Mouse (Mus musculus) megakaryocyte-erythroid progenitor cell, adult 5-6 weeks (primary cell): Measurements from ENCODE around the gene Vmn2r66. TPM values are rescaled to one million over a fixed set of nuclear protein-coding genes. Genes with fewer than 3 reads are reported as not detected.

ENCODE experiments used
- ATAC-seq: replicated peaks from 2 replicates; pipeline ENCODE4 v1.8.0; 2016; ENCODE audit warnings: mild to moderate bottlenecking, inconsistent platforms; ENCODE audit not compliant: severe bottlenecking, poor library complexity, low FRiP score, low TSS enrichment
- total RNA-seq, 2 experiments: library from RNA; stranded (forward) in 1 of 2; stranded (reverse) in 1 of 2; fragments of 200-1000, 215-1000 nt in 1 of 2; fragments of >200 nt in 1 of 2; fragmentation: Nextera tagmentation in 1 of 2; gene quantifications; 2 replicates each; pipeline ENCODE4 v1.2.3; 2014 to 2017

The Vmn2r66 gene
- total RNA-seq (2014; fragmentation: Nextera tagmentation) (not detected in 2 replicates), total RNA-seq (2017) (not detected in 2 replicates)

DNA sequence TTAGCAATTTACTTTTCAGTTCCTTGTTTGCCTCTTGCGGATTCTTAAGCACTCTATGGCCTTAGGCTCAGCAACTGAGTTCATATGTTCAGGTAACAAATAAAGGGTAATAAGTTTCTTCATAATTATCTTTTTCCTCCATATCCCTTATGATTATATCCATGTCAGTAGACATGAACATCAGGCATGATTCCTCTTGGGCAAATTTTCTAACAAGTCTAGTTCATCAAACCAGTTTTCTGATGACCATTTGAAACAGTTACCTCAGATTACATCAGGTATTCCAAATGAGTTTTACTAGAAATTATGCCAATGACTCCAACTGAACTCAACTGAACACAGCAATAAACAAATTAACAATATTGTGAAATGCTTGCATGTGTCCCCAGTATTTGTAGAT, at the start of gene Vmn2r66:
Gene Vmn2r66, minus strand, starts transcription at position 101 of the 400 bp plus-strand sequence.
- ATAC-seq, result no peak

DNA sequence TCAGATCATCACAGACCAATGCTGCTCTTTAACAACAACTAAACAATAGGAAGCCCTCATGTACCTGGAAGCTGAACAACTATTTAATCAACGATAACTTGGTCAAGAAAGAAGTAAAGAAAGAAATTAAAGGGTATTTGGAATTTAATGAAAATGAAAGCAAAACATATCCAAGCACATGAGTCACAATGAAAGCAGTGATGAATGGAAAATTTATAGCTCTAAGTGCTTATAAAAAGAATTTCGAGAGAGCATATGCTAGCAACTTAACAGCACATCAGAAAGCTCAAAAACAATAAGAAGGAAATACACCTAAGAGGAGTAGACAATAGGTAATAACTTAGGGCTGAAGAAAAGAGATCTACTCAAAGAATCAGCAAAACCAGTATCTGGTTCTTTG, 15.4 kb downstream of the Vmn2r66 start:
- ATAC-seq, result no peak

DNA sequence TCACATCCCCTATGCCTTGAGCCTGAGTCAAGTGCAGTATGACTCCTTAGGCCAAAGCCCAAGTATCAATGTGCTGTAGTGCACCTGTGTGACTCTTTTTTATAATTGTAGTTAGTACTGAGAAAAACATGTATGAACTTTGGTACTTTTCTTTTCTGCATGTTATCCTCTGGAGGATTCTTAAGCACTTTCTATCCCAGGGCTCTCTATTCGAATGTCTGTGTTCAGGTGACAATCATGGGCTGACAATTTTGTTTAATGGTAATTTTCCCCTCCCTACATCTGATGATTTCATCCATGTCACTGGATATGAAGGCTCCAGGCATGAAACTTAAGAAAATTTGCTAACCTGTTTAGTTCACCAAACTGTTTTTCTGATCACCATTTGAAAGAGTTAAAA, 48.1 kb downstream of the Vmn2r66 start, which contains the start of gene Vmn2r65:
Gene Vmn2r65, minus strand, starts transcription at position 101 of the 400 bp plus-strand sequence.
- no peak for ATAC-seq

Other genes with a start within 250 kb of the Vmn2r66 start
- gene Olfr291, start 158.7 kb downstream of the Vmn2r66 start, total RNA-seq (2014; fragmentation: Nextera tagmentation), result not detected in 2 replicates
- not detected in 2 replicates for gene Olfr291, start 158.7 kb downstream of the Vmn2r66 start, total RNA-seq (2017)
- not detected in 2 replicates for gene Vmn2r65, start 48.2 kb downstream of the Vmn2r66 start, total RNA-seq (2014; fragmentation: Nextera tagmentation)
- not detected in 2 replicates for gene Vmn2r65, start 48.2 kb downstream of the Vmn2r66 start, total RNA-seq (2017)
- gene Vmn2r67, start 143.7 kb upstream of the Vmn2r66 start, total RNA-seq (2014; fragmentation: Nextera tagmentation), result not detected in 2 replicates
- gene Vmn2r67, start 143.7 kb upstream of the Vmn2r66 start, total RNA-seq (2017), result not detected in 2 replicates
- gene Vmn2r68, start 225.5 kb upstream of the Vmn2r66 start, total RNA-seq (2014; fragmentation: Nextera tagmentation), result not detected in 2 replicates
- not detected in 2 replicates for gene Vmn2r68, start 225.5 kb upstream of the Vmn2r66 start, total RNA-seq (2017)